Mouse (Mus musculus): ENCODE measurements around the gene Sparc. TPM values are rescaled to one million over a fixed set of nuclear protein-coding genes. Genes with fewer than 3 reads are reported as not detected.

Gene Sparc
- polyA plus RNA-seq, 1 experiment from 2014 or later: 316 TPM

DNA sequence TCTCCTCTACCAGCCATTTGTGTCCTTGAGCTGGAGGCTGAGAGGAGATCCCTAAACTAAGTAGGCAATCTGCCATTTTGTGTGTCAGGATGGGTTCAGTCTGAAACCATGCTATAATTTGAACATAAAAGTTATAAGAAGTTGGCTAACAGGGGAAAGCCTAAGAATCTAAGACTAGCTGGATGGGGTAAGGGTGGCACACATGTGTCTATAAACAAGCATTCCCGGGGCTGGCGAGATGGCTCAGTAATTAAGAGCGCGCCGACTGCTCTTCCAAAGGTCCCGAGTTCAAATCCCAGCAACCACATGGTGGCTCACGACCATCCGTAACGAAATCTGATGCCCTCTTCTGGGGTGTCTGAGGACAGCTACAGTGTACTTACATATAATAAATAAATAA, 39.2 kb upstream of the Sparc start:
- no peaks in the 10 kb centered on the region for H3K36me3 ChIP-seq (ENCODE audit: control insufficient read depth, insufficient read depth)
- no peak overlapping the region for H3K27ac ChIP-seq (ENCODE audit: low read length)
- WGBS: 96% methylated on average over 9 of the region's 9 CpGs
- H3K9ac ChIP-seq (replicated peaks; ENCODE audit: low read depth, low read length): no peak overlapping the region
- peaks cover 14% of the 10 kb centered on the region for H3K4me1 ChIP-seq (replicated peaks; ENCODE audit: control insufficient read depth, insufficient read depth, low read length)
- no peak overlapping the region for H3K4me2 ChIP-seq (ENCODE audit: low read length)
- H3K4me3 ChIP-seq (replicated peaks; ENCODE audit: low read length): no peak overlapping the region
- H3K27me3 ChIP-seq (replicated peaks; ENCODE audit: control insufficient read depth, insufficient read depth, low read length): no peaks in the 10 kb centered on the region
- no peaks in the 10 kb centered on the region for H3K9me3 ChIP-seq (ENCODE audit: control insufficient read depth, low read length)
- no peak for ATAC-seq

DNA sequence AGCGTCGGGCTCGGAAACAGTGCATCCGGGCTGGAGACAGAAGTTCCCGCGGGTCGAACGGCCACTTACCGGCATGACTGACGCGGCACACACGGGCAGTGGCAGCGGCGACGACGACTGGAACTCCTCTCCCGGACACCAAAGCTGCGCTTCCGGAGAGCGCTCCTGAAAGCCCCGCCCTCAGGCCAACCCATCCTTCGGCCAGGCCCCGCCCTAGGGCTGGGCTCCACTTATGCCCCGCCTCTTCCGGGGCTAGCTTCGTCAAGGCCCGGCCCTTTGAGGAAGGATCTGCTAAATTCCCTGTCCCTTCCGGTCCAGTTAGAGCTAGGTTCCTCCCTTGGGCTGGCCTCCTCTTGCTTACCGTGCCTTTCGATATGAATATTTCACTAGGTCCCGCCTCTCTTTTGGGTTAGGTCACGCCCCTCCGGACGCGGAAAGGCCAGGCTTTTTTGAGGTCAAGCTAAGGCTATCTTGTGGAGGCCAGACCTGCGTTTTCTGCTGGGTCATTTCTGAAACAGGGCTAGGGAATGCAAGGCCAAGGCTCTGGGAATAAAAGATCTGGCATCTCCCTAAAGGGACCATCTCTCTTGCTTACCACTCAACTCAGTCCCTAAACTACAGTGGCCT, 38.1 kb upstream of the Sparc start, which contains the start of gene Atox1:
Atox1 (minus strand) TSS at position 221 of the 627 bp plus-strand sequence.
- peak within 1 kb of the TSS; percentile 76 for H3K4me3 ChIP-seq (replicated peaks; ENCODE audit: low read length)
- H3K9ac ChIP-seq (replicated peaks; ENCODE audit: low read depth, low read length): peak within 1 kb of the TSS; percentile 68
- H3K36me3 ChIP-seq (ENCODE audit: control insufficient read depth, insufficient read depth): no peaks in the 10 kb centered on the region
- H3K27me3 ChIP-seq (replicated peaks; ENCODE audit: control insufficient read depth, insufficient read depth, low read length): no peaks in the 10 kb centered on the region
- no peaks in the 10 kb centered on the region for H3K9me3 ChIP-seq (ENCODE audit: control insufficient read depth, low read length)
- H3K27ac ChIP-seq (ENCODE audit: low read length): peak within 1 kb of the TSS; percentile 67
- H3K4me1 ChIP-seq (replicated peaks; ENCODE audit: control insufficient read depth, insufficient read depth, low read length): peaks cover 14% of the 10 kb centered on the region
- WGBS: under 1% methylated on average over 35 of the region's 36 CpGs
- peak within 1 kb of the TSS; percentile 94 for H3K4me2 ChIP-seq (ENCODE audit: low read length)
- peak; percentile 97 for ATAC-seq

DNA sequence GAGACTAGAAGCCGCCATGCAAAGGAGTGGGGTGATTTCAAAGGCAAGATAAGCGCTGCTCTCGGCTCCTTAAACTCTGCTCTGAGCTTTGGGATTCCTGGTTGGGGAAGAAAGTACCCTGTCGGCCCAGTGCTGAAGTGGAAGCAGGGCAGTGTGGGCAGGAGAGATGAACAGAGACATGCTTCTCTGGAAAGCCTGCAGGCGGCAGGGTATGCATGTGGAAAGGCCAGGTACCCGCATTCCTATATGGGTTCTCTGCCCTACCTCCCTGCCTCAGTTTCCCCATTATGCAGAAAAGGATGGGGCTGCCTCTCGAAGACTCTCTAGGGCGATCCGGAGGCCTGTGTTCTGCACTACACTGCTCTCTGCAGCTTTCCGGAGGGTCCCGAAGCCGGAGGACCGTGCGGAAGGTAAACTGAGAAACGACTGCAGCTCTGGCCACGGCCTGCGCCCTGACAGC, 37.6 kb upstream of the Sparc start:
- Histone ChIP-seq H3K4me1 (replicated peaks; ENCODE audit: control insufficient read depth, insufficient read depth, low read length) (peaks cover 14% of the 10 kb centered on the region), H3K9ac (replicated peaks; ENCODE audit: low read depth, low read length) (peak overlapping the region; percentile 68), H3K4me3 (replicated peaks; ENCODE audit: low read length) (peak overlapping the region; percentile 76), H3K9me3 (ENCODE audit: control insufficient read depth, low read length) (no peaks in the 10 kb centered on the region), H3K27me3 (replicated peaks; ENCODE audit: control insufficient read depth, insufficient read depth, low read length) (no peaks in the 10 kb centered on the region), H3K27ac (ENCODE audit: low read length) (peak overlapping the region; percentile 44), H3K4me2 (ENCODE audit: low read length) (peak overlapping the region; percentile 94), H3K36me3 (ENCODE audit: control insufficient read depth, insufficient read depth) (no peaks in the 10 kb centered on the region)
- peak; percentile 75 for ATAC-seq
- under 1% methylated on average over 17 of the region's 17 CpGs for WGBS

DNA sequence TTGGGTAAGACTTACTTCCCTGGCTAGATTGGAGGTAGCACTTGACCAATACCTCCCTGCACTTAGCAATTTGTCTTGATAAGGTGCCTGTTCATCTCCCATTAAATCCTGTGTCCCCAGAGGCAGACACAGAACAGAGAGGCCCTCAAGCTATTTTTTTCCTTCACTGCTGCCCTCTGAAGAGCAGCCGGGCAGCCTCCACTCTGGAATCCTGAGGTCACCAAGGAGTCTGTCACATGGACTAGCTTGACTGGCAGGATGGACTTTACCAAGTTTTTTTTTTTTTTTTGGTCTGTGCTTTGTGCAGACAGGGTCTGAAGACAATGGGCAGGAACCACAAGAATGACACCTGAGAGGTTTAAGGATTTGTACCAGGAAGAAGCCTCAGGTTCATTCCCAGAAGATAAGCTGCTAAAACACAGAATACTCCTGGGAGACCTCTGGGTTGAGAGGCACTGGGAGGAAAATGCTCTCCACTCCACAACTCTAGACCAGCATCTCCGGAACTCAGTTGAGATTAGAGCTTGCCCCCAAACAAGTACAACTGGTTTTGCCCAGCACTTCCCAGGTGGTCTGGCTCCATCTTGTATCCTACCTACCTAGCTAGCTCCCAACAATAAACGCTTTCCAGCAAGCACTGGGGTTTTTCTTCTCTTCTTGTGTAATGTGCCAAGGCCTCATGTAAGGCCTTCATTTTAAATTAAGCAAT, 37.0 kb upstream of the Sparc start:
- ATAC-seq: no peak

DNA sequence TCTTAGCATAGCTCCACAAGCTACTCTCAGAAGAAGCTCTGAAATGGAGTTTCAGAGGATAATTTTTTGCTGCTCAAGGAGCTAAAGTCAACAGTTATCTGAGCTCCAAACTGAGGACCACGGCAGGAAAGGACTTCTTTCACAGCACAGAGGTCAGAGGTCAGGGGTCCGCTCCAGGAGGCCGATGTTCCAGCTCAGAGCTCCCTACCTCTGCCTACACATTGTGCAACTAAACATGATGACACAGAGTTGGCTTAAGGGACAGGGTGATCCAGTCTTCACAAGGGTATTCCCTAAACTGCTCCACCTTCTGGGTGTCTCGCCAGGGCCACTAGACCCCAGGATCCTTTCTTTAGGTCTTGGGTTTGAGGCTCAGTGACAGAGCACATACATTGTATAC, 35.5 kb upstream of the Sparc start:
- no peaks in the 10 kb centered on the region for H3K36me3 ChIP-seq (ENCODE audit: control insufficient read depth, insufficient read depth)
- H3K4me3 ChIP-seq (replicated peaks; ENCODE audit: low read length): no peak overlapping the region
- no peak for ATAC-seq
- H3K27ac ChIP-seq (ENCODE audit: low read length): no peak overlapping the region
- no peak overlapping the region for H3K4me2 ChIP-seq (ENCODE audit: low read length)
- no peaks in the 10 kb centered on the region for H3K27me3 ChIP-seq (replicated peaks; ENCODE audit: control insufficient read depth, insufficient read depth, low read length)
- 77% methylated on average over 4 of the region's 4 CpGs for whole genome bisulfite sequencing
- peaks cover 14% of the 10 kb centered on the region for H3K4me1 ChIP-seq (replicated peaks; ENCODE audit: control insufficient read depth, insufficient read depth, low read length)
- no peaks in the 10 kb centered on the region for H3K9me3 ChIP-seq (ENCODE audit: control insufficient read depth, low read length)
- H3K9ac ChIP-seq (replicated peaks; ENCODE audit: low read depth, low read length): no peak overlapping the region

More for the DNA sequence above, 37.0 kb upstream of the Sparc start:
- peaks cover 14% of the 10 kb centered on the region for H3K4me1 ChIP-seq (replicated peaks; ENCODE audit: control insufficient read depth, insufficient read depth, low read length)
- no peaks in the 10 kb centered on the region for H3K27me3 ChIP-seq (replicated peaks; ENCODE audit: control insufficient read depth, insufficient read depth, low read length)
- H3K27ac ChIP-seq (ENCODE audit: low read length): no peak overlapping the region
- peak overlapping the region; percentile 76 for H3K4me3 ChIP-seq (replicated peaks; ENCODE audit: low read length)
- H3K36me3 ChIP-seq (ENCODE audit: control insufficient read depth, insufficient read depth): no peaks in the 10 kb centered on the region
- H3K9me3 ChIP-seq (ENCODE audit: control insufficient read depth, low read length): no peaks in the 10 kb centered on the region
- WGBS: 45% methylated on average over 3 of the region's 3 CpGs
- peak overlapping the region; percentile 68 for H3K9ac ChIP-seq (replicated peaks; ENCODE audit: low read depth, low read length)
- H3K4me2 ChIP-seq (ENCODE audit: low read length): peak overlapping the region; percentile 94

DNA sequence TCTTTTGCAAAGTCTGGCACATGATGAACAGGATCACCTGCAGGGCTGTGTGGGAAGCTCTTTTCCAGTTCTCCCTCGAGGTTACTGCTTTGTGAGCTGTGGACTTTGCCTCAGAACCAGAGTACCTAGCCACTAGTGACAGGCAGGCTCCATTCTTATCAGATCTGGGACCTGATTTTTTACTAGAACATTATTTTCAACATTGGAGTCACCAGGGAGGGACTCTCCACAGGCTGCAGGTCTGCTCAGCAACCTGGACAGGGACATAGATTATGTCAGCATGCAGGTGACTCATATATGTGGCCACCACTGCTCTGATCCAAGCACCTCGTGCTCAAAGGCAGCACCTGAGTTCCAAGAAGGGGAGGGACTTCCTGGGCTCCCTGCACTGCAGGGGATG, 32.2 kb upstream of the Sparc start:
- Histone ChIP-seq H3K9ac (replicated peaks; ENCODE audit: low read depth, low read length) (no peak overlapping the region), H3K27me3 (replicated peaks; ENCODE audit: control insufficient read depth, insufficient read depth, low read length) (no peaks in the 10 kb centered on the region), H3K9me3 (ENCODE audit: control insufficient read depth, low read length) (no peaks in the 10 kb centered on the region), H3K4me1 (replicated peaks; ENCODE audit: control insufficient read depth, insufficient read depth, low read length) (peaks cover 4% of the 10 kb centered on the region), H3K4me2 (ENCODE audit: low read length) (no peak overlapping the region), H3K36me3 (ENCODE audit: control insufficient read depth, insufficient read depth) (no peaks in the 10 kb centered on the region), H3K27ac (ENCODE audit: low read length) (no peak overlapping the region), H3K4me3 (replicated peaks; ENCODE audit: low read length) (no peak overlapping the region)
- ATAC-seq: no peak
- 69% methylated on average over 2 of the region's 2 CpGs for WGBS

DNA sequence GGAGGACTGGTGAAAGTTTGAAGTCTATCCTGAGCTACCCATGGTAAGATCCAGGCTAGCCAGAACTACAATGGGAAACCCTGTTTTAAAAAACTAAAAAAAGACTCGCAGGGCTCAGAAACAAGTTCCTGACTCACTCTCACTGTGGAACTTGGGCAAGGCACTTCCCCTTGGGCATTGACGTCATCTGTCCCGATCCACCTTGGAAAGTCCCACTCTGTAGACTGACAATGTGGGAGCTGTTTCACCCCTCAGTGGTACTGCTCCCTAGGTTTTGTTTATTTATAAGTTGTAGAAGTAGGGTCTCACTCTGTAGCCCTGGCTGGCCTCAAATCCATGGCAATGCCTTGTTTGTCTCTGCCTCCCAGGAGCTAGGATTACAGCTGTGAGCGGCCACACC, 30.7 kb upstream of the Sparc start:
- H3K4me1 ChIP-seq (replicated peaks; ENCODE audit: control insufficient read depth, insufficient read depth, low read length): no peaks in the 10 kb centered on the region

DNA sequence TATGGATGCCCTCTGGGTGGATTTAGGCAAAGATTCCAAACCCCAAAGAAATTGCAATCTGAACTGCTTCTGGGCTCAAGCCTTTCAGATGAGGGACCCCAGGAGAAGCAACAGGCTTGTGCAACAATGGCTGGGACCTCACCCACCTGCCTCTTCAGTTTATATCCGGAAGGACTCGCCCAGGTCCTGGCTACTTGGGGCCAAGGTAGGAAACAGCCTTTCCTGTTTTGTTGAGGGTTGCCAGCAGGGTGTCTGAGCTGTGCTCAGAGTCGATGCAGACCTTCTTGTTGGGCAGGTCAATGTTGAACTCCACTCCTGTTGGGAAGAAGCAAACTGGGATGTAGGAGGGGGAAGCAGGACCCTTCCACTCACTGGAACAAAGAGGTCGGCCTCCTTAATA, 27.3 kb upstream of the Sparc start:
- Histone ChIP-seq H3K27me3 (replicated peaks; ENCODE audit: control insufficient read depth, insufficient read depth, low read length) (no peaks in the 10 kb centered on the region), H3K9me3 (ENCODE audit: control insufficient read depth, low read length) (no peaks in the 10 kb centered on the region), H3K27ac (ENCODE audit: low read length) (no peak overlapping the region), H3K4me3 (replicated peaks; ENCODE audit: low read length) (no peak overlapping the region), H3K4me2 (ENCODE audit: low read length) (no peak overlapping the region), H3K36me3 (ENCODE audit: control insufficient read depth, insufficient read depth) (no peaks in the 10 kb centered on the region; the same call in 1 of the 2 replicates), H3K4me1 (replicated peaks; ENCODE audit: control insufficient read depth, insufficient read depth, low read length) (no peaks in the 10 kb centered on the region), H3K9ac (replicated peaks; ENCODE audit: low read depth, low read length) (no peak overlapping the region)
- ATAC-seq: no peak
- WGBS: 69% methylated on average over 4 of the region's 4 CpGs

More for the DNA sequence above, 30.7 kb upstream of the Sparc start:
- Histone ChIP-seq H3K4me2 (ENCODE audit: low read length) (no peak overlapping the region), H3K36me3 (ENCODE audit: control insufficient read depth, insufficient read depth) (no peaks in the 10 kb centered on the region; the same call in 1 of the 2 replicates), H3K27me3 (replicated peaks; ENCODE audit: control insufficient read depth, insufficient read depth, low read length) (no peaks in the 10 kb centered on the region), H3K27ac (ENCODE audit: low read length) (no peak overlapping the region), H3K4me3 (replicated peaks; ENCODE audit: low read length) (no peak overlapping the region), H3K9me3 (ENCODE audit: control insufficient read depth, low read length) (no peaks in the 10 kb centered on the region), H3K9ac (replicated peaks; ENCODE audit: low read depth, low read length) (no peak overlapping the region)
- no peak for ATAC-seq
- WGBS: 100% methylated on average over 4 of the region's 4 CpGs

DNA sequence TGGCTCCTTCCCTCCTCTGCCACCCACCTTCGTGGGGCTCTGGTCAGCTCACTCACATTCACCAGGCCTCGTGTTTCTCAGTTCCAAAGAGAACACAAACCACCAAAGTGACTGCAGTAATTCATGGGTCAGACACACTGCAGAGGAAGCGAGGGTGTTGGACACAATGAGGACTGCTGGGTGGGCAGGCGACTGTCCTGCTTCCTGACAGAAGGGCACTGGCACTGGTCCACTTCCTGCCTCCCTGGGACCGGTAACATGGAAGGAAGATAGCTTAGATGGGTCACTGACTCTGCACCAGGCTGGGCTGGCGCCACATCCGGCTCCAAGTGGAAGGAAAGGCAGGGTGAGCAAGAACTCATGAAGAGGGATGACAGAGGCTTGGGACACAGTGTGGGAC, 26.5 kb upstream of the Sparc start:
- H3K4me1 ChIP-seq (replicated peaks; ENCODE audit: control insufficient read depth, insufficient read depth, low read length): no peaks in the 10 kb centered on the region

More for the DNA sequence above, 26.5 kb upstream of the Sparc start:
- H3K9ac ChIP-seq (replicated peaks; ENCODE audit: low read depth, low read length): no peak overlapping the region
- ATAC-seq: no peak
- no peaks in the 10 kb centered on the region for H3K27me3 ChIP-seq (replicated peaks; ENCODE audit: control insufficient read depth, insufficient read depth, low read length)
- H3K4me2 ChIP-seq (ENCODE audit: low read length): no peak overlapping the region
- H3K9me3 ChIP-seq (ENCODE audit: control insufficient read depth, low read length): no peaks in the 10 kb centered on the region
- no peaks in the 10 kb centered on the region; the same call in 1 of the 2 replicates for H3K36me3 ChIP-seq (ENCODE audit: control insufficient read depth, insufficient read depth)
- no peak overlapping the region for H3K27ac ChIP-seq (ENCODE audit: low read length)
- no peak overlapping the region for H3K4me3 ChIP-seq (replicated peaks; ENCODE audit: low read length)
- 82% methylated on average over 7 of the region's 7 CpGs for WGBS

Measured in forebrain, embryonic 16.5 days (tissue).